Mouse (Mus musculus): ENCODE data around the gene Wnt9a. TPM values are rescaled to one million over a fixed set of nuclear protein-coding genes. Genes with fewer than 3 reads are reported as not detected.
"Not testable (repeated sequence)": the region's sequence is repeated elsewhere in the genome, so short reads cannot be mapped to it uniquely, and the experiment has no call there.

The Wnt9a gene
- total RNA-seq, 2 experiments from 2014 or later, result 2.7 to 2.9 TPM

- DNase-seq (ENCODE audit: low spot score in 2 of 2), result no peak
Observed at GRCm38 (mm10) chr11:59335150-59335549, 28.4 kb downstream of the Wnt9a start.

DNA sequence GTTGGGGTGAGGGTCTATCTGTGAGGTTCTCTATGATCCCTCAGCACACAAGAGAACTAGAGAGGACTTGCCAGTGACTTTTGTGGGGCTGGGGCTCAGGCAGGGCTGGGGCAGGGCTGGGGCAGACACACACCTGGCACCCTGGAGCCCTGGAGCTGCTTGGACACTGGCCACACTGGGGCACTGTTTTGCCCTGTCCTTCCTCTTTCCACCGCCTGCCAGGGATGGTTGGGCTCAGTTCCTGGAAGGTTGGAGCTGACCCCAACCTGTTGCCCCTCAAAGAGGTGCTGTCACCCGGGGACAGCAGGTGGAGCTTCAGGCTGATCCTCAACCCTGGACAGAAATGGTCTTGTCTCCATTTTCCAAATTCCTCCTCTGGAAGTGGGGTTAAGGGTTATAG lies 29.2 kb downstream of the Wnt9a start:
- DNase-seq (ENCODE audit: low spot score in 2 of 2), result no peak

DNA sequence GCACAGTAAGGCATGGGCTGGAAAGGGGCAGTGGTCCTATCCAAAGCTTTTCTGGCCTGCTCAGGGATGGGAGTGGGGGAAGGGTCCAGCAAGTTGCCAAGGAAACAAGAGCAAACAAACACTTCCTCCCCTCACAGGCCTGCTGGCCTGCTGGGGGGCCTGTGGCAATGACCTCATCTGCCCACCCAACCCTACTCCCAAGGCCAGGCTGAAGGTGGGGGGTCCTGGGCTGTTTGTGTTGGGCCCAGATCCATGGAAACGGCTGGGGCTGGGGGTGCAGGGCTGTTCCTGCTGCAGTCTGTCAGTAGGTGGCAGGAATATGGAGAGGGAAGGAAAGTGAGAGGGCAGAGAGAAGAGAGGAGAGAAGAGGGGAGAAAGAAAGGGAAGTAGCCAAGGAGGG lies 29.7 kb downstream of the Wnt9a start:
- DNase-seq (ENCODE audit: low spot score in 2 of 2), result no peak

GRCm38 (mm10) chr11:59337955-59338735 lies 31.4 kb downstream of the Wnt9a start:
- no peak for DNase-seq (ENCODE audit: low spot score in 2 of 2)

GRCm38 (mm10) chr11:59338736-59339120 lies 32.0 kb downstream of the Wnt9a start:
- no peak for DNase-seq (ENCODE audit: low spot score in 2 of 2)

DNA sequence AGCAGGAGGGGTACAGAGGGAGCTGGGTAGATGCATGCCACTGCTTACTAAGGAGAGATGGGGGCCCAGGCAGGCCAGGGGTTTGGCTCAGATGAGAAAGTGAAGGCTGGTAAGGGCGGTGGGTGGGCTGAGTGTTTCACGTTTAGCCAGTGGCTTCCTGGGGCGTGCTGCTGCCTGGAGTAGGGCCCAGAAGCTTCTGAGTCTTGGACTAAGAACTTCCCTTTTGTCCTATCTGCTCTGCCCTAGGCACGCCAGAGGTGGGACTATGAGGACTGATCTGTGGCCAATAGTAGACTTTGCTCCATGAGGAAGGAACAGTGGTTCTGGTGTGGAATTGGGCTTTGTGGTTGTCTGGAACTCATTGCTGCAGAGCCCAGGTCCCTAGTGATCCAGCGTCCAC lies 36.2 kb downstream of the Wnt9a start:
- DNase-seq (ENCODE audit: low spot score in 2 of 2), result no peak

DNA sequence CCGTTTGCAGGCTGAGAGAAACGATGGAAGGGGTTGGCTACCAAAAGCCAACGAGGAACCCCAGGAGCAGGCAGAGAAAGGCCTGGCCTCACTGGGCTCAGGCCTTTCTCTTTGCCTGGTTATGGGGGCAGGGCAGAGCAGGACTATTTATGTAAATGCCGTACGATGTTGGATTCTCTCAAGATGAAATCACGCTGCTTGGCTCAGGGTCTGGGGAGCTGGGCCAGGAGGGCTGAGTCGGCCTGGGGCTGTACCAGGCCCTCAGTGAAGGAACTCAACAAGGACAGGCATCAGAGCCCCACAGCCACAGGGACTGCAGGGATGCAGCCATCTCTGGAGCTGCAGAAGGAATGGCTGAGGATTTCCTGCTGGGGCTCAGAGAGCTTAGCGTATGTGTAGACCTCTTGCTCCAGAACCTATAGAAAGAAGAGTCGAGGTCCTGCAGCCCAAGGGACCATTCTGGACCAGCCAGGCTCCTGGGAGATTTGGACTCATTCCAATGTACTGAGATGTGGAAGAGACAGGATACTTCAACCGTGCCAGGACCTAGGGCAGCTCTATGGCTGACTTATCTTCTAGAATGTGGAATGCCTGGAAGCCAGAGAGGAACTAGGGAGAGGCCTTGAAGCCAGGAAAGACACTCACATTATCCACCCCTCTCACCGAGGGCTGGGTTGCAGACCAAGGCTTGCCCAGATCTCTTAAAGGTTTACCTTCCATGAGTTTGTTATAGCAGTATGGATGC lies 39.6 kb downstream of the Wnt9a start:
- DNase-seq (ENCODE audit: low spot score in 2 of 2), result no peak

GRCm38 (mm10) chr11:59350326-59350725 lies 43.6 kb downstream of the Wnt9a start:
- DNase-seq (ENCODE audit: low spot score in 2 of 2), result no peak

GRCm38 (mm10) chr11:59354793-59355192 lies 48.1 kb downstream of the Wnt9a start:
- no peak for DNase-seq (ENCODE audit: low spot score in 2 of 2)

DNA sequence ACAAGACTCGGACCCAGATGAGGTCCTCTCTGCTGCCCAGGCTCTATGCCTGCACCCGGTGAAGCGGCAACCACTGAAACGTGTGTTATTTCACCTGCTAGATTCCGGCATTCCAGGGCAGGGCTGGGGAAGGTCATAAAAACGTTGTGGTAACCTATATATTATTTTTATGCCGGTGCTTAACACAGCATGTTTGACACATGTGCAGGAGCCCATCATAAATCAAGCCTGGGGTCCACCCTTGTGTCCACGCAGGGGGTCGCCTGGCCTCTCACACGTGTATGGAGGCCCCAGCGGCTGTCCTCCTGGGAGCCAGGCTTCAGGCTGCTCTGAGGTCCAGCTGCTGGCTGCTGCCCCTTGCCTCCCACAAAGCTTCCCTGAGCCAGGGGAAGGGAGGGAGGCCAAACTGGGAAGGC lies 50.2 kb downstream of the Wnt9a start:
- no peak for DNase-seq (ENCODE audit: low spot score in 2 of 2)

GRCm38 (mm10) chr11:59361291-59361690 lies 54.6 kb downstream of the Wnt9a start:
- no peak for DNase-seq (ENCODE audit: low spot score in 2 of 2)

GRCm38 (mm10) chr11:59364007-59364406 lies 57.3 kb downstream of the Wnt9a start:
- no peak for DNase-seq (ENCODE audit: low spot score in 2 of 2)

- DNase-seq (ENCODE audit: low spot score in 2 of 2), result no peak
Observed at GRCm38 (mm10) chr11:59364417-59364816, 57.7 kb downstream of the Wnt9a start.

DNA sequence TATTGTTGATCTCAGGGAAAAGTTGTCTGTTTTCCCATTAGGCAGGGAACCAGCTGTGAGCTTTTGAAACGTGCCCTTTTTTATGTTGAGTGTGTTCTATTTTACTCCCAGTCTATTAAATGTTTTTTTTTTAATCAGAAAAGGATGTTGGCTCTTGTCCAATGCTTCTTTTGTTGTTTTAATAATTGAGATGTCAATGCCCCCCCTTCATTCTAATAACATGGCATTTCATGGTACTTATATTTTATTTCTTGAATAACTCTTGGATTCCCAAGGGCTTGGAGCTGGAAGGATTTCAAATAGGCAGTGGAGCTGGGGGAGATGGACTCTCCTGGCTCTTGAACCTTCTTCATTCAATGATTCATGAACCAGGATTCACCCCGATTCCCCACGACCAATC lies 59.3 kb downstream of the Wnt9a start:
- no peak for DNase-seq (ENCODE audit: low spot score in 2 of 2)

- no peak for DNase-seq (ENCODE audit: low spot score in 2 of 2)
Observed at GRCm38 (mm10) chr11:59366633-59367032, 59.9 kb downstream of the Wnt9a start.

DNA sequence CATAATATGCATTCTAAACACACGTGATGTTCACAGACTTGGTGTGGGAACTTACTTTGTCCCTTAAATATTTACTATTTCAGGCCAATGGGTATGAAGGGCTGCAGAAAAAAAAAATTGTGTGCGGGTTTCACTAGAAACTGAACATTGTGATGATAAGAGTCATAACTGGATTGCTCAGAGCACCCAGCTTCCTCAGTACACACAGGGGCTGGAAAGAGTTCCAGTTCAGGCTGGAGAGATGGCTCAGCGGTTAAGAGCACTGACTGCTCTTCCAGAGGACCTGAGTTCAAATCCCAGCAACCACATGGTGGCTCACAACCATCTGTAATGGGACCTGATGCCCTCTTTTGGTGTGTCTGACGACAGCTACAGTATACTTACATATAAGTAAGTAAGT lies 61.2 kb downstream of the Wnt9a start:
- not testable (repeated sequence) for DNase-seq (ENCODE audit: low spot score in 2 of 2)

DNA sequence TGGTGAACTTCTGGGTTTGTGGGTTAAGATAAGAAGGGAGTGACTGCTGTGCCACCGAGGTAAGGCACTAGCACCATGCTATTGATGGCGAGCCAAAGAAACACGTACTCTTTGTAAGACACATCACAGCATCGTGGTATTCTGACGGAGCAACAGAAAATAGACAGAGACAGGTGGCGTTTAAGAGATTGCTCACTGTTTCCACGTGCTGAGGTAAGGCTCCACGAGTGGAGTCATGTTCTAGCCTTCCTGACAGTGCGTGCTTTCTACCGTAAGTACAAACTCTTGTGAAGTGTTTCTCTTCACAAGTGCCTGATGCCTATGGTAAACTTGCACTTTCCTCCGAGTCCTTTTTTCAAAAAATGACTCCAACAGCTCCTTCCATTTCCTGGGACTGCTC lies 63.1 kb downstream of the Wnt9a start:
- DNase-seq (ENCODE audit: low spot score in 2 of 2), result no peak

DNA sequence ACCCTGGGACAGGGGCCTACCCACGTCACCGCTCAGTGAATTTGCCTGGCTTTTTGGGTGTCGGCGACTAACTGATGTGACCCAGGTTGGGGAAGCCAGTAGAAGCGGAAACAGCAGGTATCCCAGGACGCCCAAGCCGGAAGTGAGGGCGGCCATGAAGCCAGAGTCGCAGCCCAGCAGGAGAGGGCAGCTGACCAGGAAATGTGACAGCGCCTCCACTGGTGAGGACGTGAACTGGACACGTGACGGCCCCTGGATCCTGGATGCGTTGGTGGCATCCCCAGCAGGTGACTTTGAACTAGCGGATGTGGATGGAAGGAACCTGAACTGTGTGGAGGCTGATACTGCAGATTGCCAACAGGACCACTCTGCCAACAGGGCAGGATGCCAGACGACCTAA lies 68.7 kb downstream of the Wnt9a start, which contains the start of gene Prss38:
TSS of gene Prss38 (minus strand) at position 183 of the 400 bp plus-strand sequence.
- DNase-seq (ENCODE audit: low spot score in 2 of 2), result no peak

DNA sequence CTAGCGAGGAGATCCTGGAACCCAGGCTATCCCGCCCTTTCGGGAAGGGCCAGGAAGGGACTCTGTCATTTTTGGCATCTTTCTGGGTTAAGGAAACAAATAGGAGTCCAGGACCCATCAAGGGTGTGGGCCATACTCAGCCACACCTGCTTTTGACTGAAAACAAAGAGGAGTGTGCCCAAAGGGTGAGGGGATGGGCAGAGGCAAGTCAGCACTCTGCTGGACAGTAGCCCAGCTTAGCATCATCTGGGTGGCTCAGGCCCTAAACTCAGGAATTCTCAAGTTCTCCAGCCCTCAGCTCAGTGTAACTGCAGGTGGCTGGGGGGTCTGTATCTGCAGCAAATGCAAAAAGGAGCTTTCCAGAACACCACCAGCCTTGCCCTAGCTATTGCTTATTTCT lies 71.3 kb downstream of the Wnt9a start:
- DNase-seq (ENCODE audit: low spot score in 2 of 2), result no peak

GRCm38 (mm10) chr11:59379547-59379946 lies 72.8 kb downstream of the Wnt9a start:
- no peak for DNase-seq (ENCODE audit: low spot score in 2 of 2)

All from layer of hippocampus, postnatal 10 days (tissue).